Mouse (Mus musculus) urinary bladder, postnatal 10 days (tissue): ENCODE measurements around the gene Mrln.
"Not testable (repeated sequence)": the region's sequence is repeated elsewhere in the genome, so short reads cannot be mapped to it uniquely, and the experiment has no call there.

Experiments used
- DNase-seq: peaks from one replicate; pipeline ENCODE4 v3.0.0; 2022; ENCODE audit warnings: low spot score

The Mrln gene

GRCm38 (mm10) chr10:70195786-70196185 lies 8.7 kb upstream of the Mrln start:
- no peak for DNase-seq

GRCm38 (mm10) chr10:70196666-70197065 lies 7.8 kb upstream of the Mrln start:
- no peak for DNase-seq

GRCm38 (mm10) chr10:70197601-70198000 lies 6.9 kb upstream of the Mrln start:
- no peak for DNase-seq

- DNase-seq = no peak
These were observed 6.5 kb upstream of the Mrln start for GRCm38 (mm10) chr10:70198012-70198411.

- DNase-seq = no peak
These were observed 5.5 kb upstream of the Mrln start for GRCm38 (mm10) chr10:70198951-70199463.

GRCm38 (mm10) chr10:70199466-70200210 lies 4.8 kb upstream of the Mrln start:
- DNase-seq = no peak

GRCm38 (mm10) chr10:70200889-70201500 lies 3.5 kb upstream of the Mrln start:
- DNase-seq = no peak

GRCm38 (mm10) chr10:70211281-70211680 lies 6.8 kb downstream of the Mrln start:
- no peak for DNase-seq

GRCm38 (mm10) chr10:70220971-70221370 lies 16.5 kb downstream of the Mrln start:
- DNase-seq = no peak

GRCm38 (mm10) chr10:70222231-70222630 lies 17.8 kb downstream of the Mrln start:
- not testable (repeated sequence) for DNase-seq

- no peak for DNase-seq
These were observed 20.1 kb downstream of the Mrln start for GRCm38 (mm10) chr10:70224571-70224970.

GRCm38 (mm10) chr10:70225760-70226159 lies 21.3 kb downstream of the Mrln start:
- DNase-seq = no peak

GRCm38 (mm10) chr10:70226608-70227007 lies 22.1 kb downstream of the Mrln start:
- DNase-seq = no peak

GRCm38 (mm10) chr10:70230352-70230751 lies 25.9 kb downstream of the Mrln start:
- DNase-seq = no peak

- no peak for DNase-seq
These were observed 33.5 kb downstream of the Mrln start for GRCm38 (mm10) chr10:70237936-70238335.

GRCm38 (mm10) chr10:70242751-70243444 lies 38.4 kb downstream of the Mrln start:
- no peak for DNase-seq

- no peak for DNase-seq
These were observed 40.6 kb downstream of the Mrln start, which contains the start of gene Slc16a9 for GRCm38 (mm10) chr10:70244921-70245558. TSS of gene Slc16a9 (plus strand) at chr10:70245100.

GRCm38 (mm10) chr10:70245559-70245945 lies 41.1 kb downstream of the Mrln start:
- no peak for DNase-seq

- DNase-seq = no peak
These were observed 41.6 kb downstream of the Mrln start for GRCm38 (mm10) chr10:70246076-70246475.

GRCm38 (mm10) chr10:70250354-70250753 lies 45.9 kb downstream of the Mrln start:
- no peak for DNase-seq

- no peak for DNase-seq
These were observed 46.3 kb downstream of the Mrln start for GRCm38 (mm10) chr10:70250766-70251165.

GRCm38 (mm10) chr10:70254666-70255065 lies 50.2 kb downstream of the Mrln start:
- no peak for DNase-seq
